Mouse (Mus musculus): ENCODE measurements around the gene Gripap1. TPM values are rescaled to one million over a fixed set of nuclear protein-coding genes. Genes with fewer than 3 reads are reported as not detected.

Gripap1 gene
- polyA plus RNA-seq, 1 experiment from 2014 or later = 32.1 TPM

- Histone ChIP-seq H3K4me3 (ENCODE audit: low read depth, low read length) (no peak overlapping the region), H3K27ac (replicated peaks; ENCODE audit: low read depth, low read length) (no peak overlapping the region), H3K36me3 (ENCODE audit: control insufficient read depth, insufficient read depth, low read length) (peaks cover 16% of the 10 kb centered on the region), H3K9ac (ENCODE audit: low read depth, low read length) (no peak overlapping the region), H3K9me3 (ENCODE audit: control insufficient read depth, low read length) (no peaks in the 10 kb centered on the region), H3K4me2 (ENCODE audit: low read depth, low read length) (no peak overlapping the region), H3K4me1 (ENCODE audit: control insufficient read depth, insufficient read depth, low read length) (no peaks in the 10 kb centered on the region), H3K27me3 (replicated peaks; ENCODE audit: control insufficient read depth, insufficient read depth, low read length) (no peaks in the 10 kb centered on the region)
- DNase-seq (ENCODE audit: low spot score) (no peak), ATAC-seq (ENCODE audit: low read depth) (no peak)
- WGBS = 75% methylated on average over 9 of the region's 9 CpGs
These were observed 13.9 kb upstream of the Gripap1 start for GRCm38 (mm10) chrX:7775501-7776205.

GRCm38 (mm10) chrX:7776329-7777082, 13.1 kb upstream of the Gripap1 start:
- peaks cover 11% of the 10 kb centered on the region; the same call in 1 of the 2 replicates for H3K36me3 ChIP-seq (ENCODE audit: control insufficient read depth, insufficient read depth, low read length)
- WGBS = 54% methylated on average over 8 of the region's 8 CpGs
- no peak for DNase-seq (ENCODE audit: low spot score)
- H3K9me3 ChIP-seq (ENCODE audit: control insufficient read depth, low read length) = no peaks in the 10 kb centered on the region
- no peaks in the 10 kb centered on the region for H3K27me3 ChIP-seq (replicated peaks; ENCODE audit: control insufficient read depth, insufficient read depth, low read length)
- no peaks in the 10 kb centered on the region for H3K4me1 ChIP-seq (ENCODE audit: control insufficient read depth, insufficient read depth, low read length)
- no peak overlapping the region for H3K9ac ChIP-seq (ENCODE audit: low read depth, low read length)
- no peak overlapping the region for H3K4me2 ChIP-seq (ENCODE audit: low read depth, low read length)
- no peak overlapping the region for H3K27ac ChIP-seq (replicated peaks; ENCODE audit: low read depth, low read length)
- H3K4me3 ChIP-seq (ENCODE audit: low read depth, low read length) = no peak overlapping the region
- 0 out of 2 replicates have a peak, but pooled peaks have one; percentile 68 for ATAC-seq (ENCODE audit: low read depth)

GRCm38 (mm10) chrX:7778450-7779244, 10.9 kb upstream of the Gripap1 start:
- Histone ChIP-seq H3K4me3 (ENCODE audit: low read depth, low read length) (no peak overlapping the region), H3K4me2 (ENCODE audit: low read depth, low read length) (no peak overlapping the region), H3K27me3 (replicated peaks; ENCODE audit: control insufficient read depth, insufficient read depth, low read length) (no peaks in the 10 kb centered on the region), H3K9me3 (ENCODE audit: control insufficient read depth, low read length) (no peaks in the 10 kb centered on the region), H3K36me3 (ENCODE audit: control insufficient read depth, insufficient read depth, low read length) (peaks cover 3% of the 10 kb centered on the region; the same call in 1 of the 2 replicates), H3K4me1 (ENCODE audit: control insufficient read depth, insufficient read depth, low read length) (no peaks in the 10 kb centered on the region), H3K27ac (replicated peaks; ENCODE audit: low read depth, low read length) (no peak overlapping the region), H3K9ac (ENCODE audit: low read depth, low read length) (no peak overlapping the region)
- no peak for ATAC-seq (ENCODE audit: low read depth)
- no peak for DNase-seq (ENCODE audit: low spot score)
- 78% methylated on average over 6 of the region's 7 CpGs for WGBS

- no peaks in the 10 kb centered on the region for H3K36me3 ChIP-seq (ENCODE audit: control insufficient read depth, insufficient read depth, low read length)
- no peak overlapping the region for H3K27ac ChIP-seq (replicated peaks; ENCODE audit: low read depth, low read length)
- H3K27me3 ChIP-seq (replicated peaks; ENCODE audit: control insufficient read depth, insufficient read depth, low read length) = no peaks in the 10 kb centered on the region
- no peak for DNase-seq (ENCODE audit: low spot score)
- H3K4me3 ChIP-seq (ENCODE audit: low read depth, low read length) = no peak overlapping the region
- H3K9me3 ChIP-seq (ENCODE audit: control insufficient read depth, low read length) = no peaks in the 10 kb centered on the region
- no peak for ATAC-seq (ENCODE audit: low read depth)
- WGBS = 31% methylated on average over 3 of the region's 3 CpGs
- no peak overlapping the region for H3K9ac ChIP-seq (ENCODE audit: low read depth, low read length)
- H3K4me1 ChIP-seq (ENCODE audit: control insufficient read depth, insufficient read depth, low read length) = no peaks in the 10 kb centered on the region
- no peak overlapping the region for H3K4me2 ChIP-seq (ENCODE audit: low read depth, low read length)
These were observed 10.3 kb upstream of the Gripap1 start for GRCm38 (mm10) chrX:7779294-7779693.

- no peaks in the 10 kb centered on the region for H3K36me3 ChIP-seq (ENCODE audit: control insufficient read depth, insufficient read depth, low read length)
- ATAC-seq (ENCODE audit: low read depth) (no peak), DNase-seq (ENCODE audit: low spot score) (no peak)
- H3K9ac ChIP-seq (ENCODE audit: low read depth, low read length) = no peak overlapping the region
- H3K4me2 ChIP-seq (ENCODE audit: low read depth, low read length) = no peak overlapping the region
- H3K4me3 ChIP-seq (ENCODE audit: low read depth, low read length) = no peak overlapping the region
- 70% methylated on average over 4 of the region's 4 CpGs for WGBS
- no peak overlapping the region for H3K27ac ChIP-seq (replicated peaks; ENCODE audit: low read depth, low read length)
- H3K4me1 ChIP-seq (ENCODE audit: control insufficient read depth, insufficient read depth, low read length) = no peaks in the 10 kb centered on the region
- H3K27me3 ChIP-seq (replicated peaks; ENCODE audit: control insufficient read depth, insufficient read depth, low read length) = no peaks in the 10 kb centered on the region
- no peaks in the 10 kb centered on the region for H3K9me3 ChIP-seq (ENCODE audit: control insufficient read depth, low read length)
These were observed 6.9 kb upstream of the Gripap1 start for GRCm38 (mm10) chrX:7782603-7783092.

- H3K9ac ChIP-seq (ENCODE audit: low read depth, low read length) = peak overlapping the region; percentile 69
- peak overlapping the region; percentile 59 for H3K4me2 ChIP-seq (ENCODE audit: low read depth, low read length)
- H3K27ac ChIP-seq (replicated peaks; ENCODE audit: low read depth, low read length) = no peak overlapping the region
- H3K4me1 ChIP-seq (ENCODE audit: control insufficient read depth, insufficient read depth, low read length) = no peaks in the 10 kb centered on the region
- no peak for ATAC-seq (ENCODE audit: low read depth)
- peak overlapping the region; percentile 48 for H3K4me3 ChIP-seq (ENCODE audit: low read depth, low read length)
- WGBS = 23% methylated on average over 5 of the region's 5 CpGs
- H3K9me3 ChIP-seq (ENCODE audit: control insufficient read depth, low read length) = no peaks in the 10 kb centered on the region
- H3K36me3 ChIP-seq (ENCODE audit: control insufficient read depth, insufficient read depth, low read length) = 0 out of 2 replicates have a peak, but pooled peaks cover 12% of the 10 kb centered on the region
- DNase-seq (ENCODE audit: low spot score) = no peak
- no peaks in the 10 kb centered on the region for H3K27me3 ChIP-seq (replicated peaks; ENCODE audit: control insufficient read depth, insufficient read depth, low read length)
These were observed 744 bp downstream of the Gripap1 start for GRCm38 (mm10) chrX:7790309-7790708.

- ATAC-seq (ENCODE audit: low read depth) (no peak), DNase-seq (ENCODE audit: low spot score) (no peak)
- no peak overlapping the region for H3K4me2 ChIP-seq (ENCODE audit: low read depth, low read length)
- H3K9me3 ChIP-seq (ENCODE audit: control insufficient read depth, low read length) = no peaks in the 10 kb centered on the region
- no peaks in the 10 kb centered on the region for H3K4me1 ChIP-seq (ENCODE audit: control insufficient read depth, insufficient read depth, low read length)
- 0 out of 2 replicates have a peak, but pooled peaks cover 12% of the 10 kb centered on the region for H3K36me3 ChIP-seq (ENCODE audit: control insufficient read depth, insufficient read depth, low read length)
- no peak overlapping the region for H3K27ac ChIP-seq (replicated peaks; ENCODE audit: low read depth, low read length)
- H3K27me3 ChIP-seq (replicated peaks; ENCODE audit: control insufficient read depth, insufficient read depth, low read length) = no peaks in the 10 kb centered on the region
- H3K4me3 ChIP-seq (ENCODE audit: low read depth, low read length) = no peak overlapping the region
- H3K9ac ChIP-seq (ENCODE audit: low read depth, low read length) = no peak overlapping the region
- 51% methylated on average over 3 of the region's 3 CpGs for WGBS
These were observed 3.8 kb downstream of the Gripap1 start for GRCm38 (mm10) chrX:7793361-7793760.

GRCm38 (mm10) chrX:7795016-7795415, 5.5 kb downstream of the Gripap1 start:
- WGBS = 34% methylated on average over 7 of the region's 7 CpGs
- peaks cover 12% of the 10 kb centered on the region; the same call in 1 of the 2 replicates for H3K36me3 ChIP-seq (ENCODE audit: control insufficient read depth, insufficient read depth, low read length)
- H3K4me1 ChIP-seq (ENCODE audit: control insufficient read depth, insufficient read depth, low read length) = no peaks in the 10 kb centered on the region
- H3K4me3 ChIP-seq (ENCODE audit: low read depth, low read length) = no peak overlapping the region
- H3K9me3 ChIP-seq (ENCODE audit: control insufficient read depth, low read length) = no peaks in the 10 kb centered on the region
- H3K27ac ChIP-seq (replicated peaks; ENCODE audit: low read depth, low read length) = no peak overlapping the region
- DNase-seq (ENCODE audit: low spot score) (peak; percentile 53), ATAC-seq (ENCODE audit: low read depth) (no peak)
- H3K4me2 ChIP-seq (ENCODE audit: low read depth, low read length) = no peak overlapping the region
- no peak overlapping the region for H3K9ac ChIP-seq (ENCODE audit: low read depth, low read length)
- no peaks in the 10 kb centered on the region for H3K27me3 ChIP-seq (replicated peaks; ENCODE audit: control insufficient read depth, insufficient read depth, low read length)

All from embryonic facial prominence, embryonic 14.5 days (tissue).